Mouse (Mus musculus) G1E (cell line): Measurements from ENCODE around the gene Iqck. TPM values are rescaled to one million over a fixed set of nuclear protein-coding genes. Genes with fewer than 3 reads are reported as not detected.

Source experiments
- ATAC-seq: 2 replicates; pipeline ENCODE4 v1.8.0; 2016; ENCODE audit warnings: mild to moderate bottlenecking; ENCODE audit not compliant: insufficient number of reproducible peaks, poor library complexity, low FRiP score, severe bottlenecking; ENCODE audit errors: extremely low read depth
- DNase-seq: peaks from one replicate; pipeline ENCODE4 v3.0.0; 2012; ENCODE audit warnings: low spot score
- H3K27me3 ChIP-seq: 2 replicates; pipeline ENCODE4 v1.6.1; 2012; ENCODE audit warnings: mild to moderate bottlenecking, low read length, inconsistent platforms; ENCODE audit not compliant: insufficient read depth
- H3K36me3 ChIP-seq: replicated peaks from 2 replicates; pipeline ENCODE3; 2012; ENCODE audit warnings: mild to moderate bottlenecking, inconsistent platforms
- H3K4me1 ChIP-seq: 2 replicates; pipeline ENCODE4 v1.6.1; 2012; ENCODE audit warnings: low read depth, low read length, inconsistent platforms, mixed read lengths; ENCODE audit not compliant: insufficient read depth
- H3K4me3 ChIP-seq: 2 replicates; pipeline ENCODE4 v1.5.1; 2012; ENCODE audit warnings: low read depth, mild to moderate bottlenecking, inconsistent platforms, low read length, moderate library complexity, mixed read lengths
- H3K9me3 ChIP-seq: replicated peaks from 2 replicates; pipeline ENCODE4 v1.6.1; 2012; ENCODE audit warnings: inconsistent platforms
- CTCF ChIP-seq: IDR thresholded peaks from 2 replicates; pipeline ENCODE4 v1.5.1; 2012; ENCODE audit warnings: low read depth, low read length, inconsistent platforms, mixed read lengths
- GATA1 ChIP-seq: IDR thresholded peaks from 2 replicates; pipeline ENCODE4 v1.6.1; 2012; ENCODE audit warnings: borderline replicate concordance, low read length, inconsistent platforms, mixed read lengths
- GATA2 ChIP-seq: IDR thresholded peaks from 2 replicates; pipeline ENCODE4 v1.6.1; 2012; ENCODE audit warnings: low read depth, low read length, inconsistent platforms, borderline replicate concordance
- POLR2AphosphoS5 ChIP-seq: IDR thresholded peaks from 2 replicates; pipeline ENCODE4 v1.6.1; 2012; ENCODE audit warnings: low read depth, low read length, inconsistent platforms; ENCODE audit not compliant: insufficient replicate concordance
- TAL1 ChIP-seq: conservative IDR thresholded peaks from 2 replicates; pipeline ENCODE4 v1.6.1; 2012; ENCODE audit warnings: low read depth, low read length, inconsistent platforms, mixed read lengths
- polyA plus RNA-seq: library from polyadenylated mRNA; stranded (reverse); fragments of >175 nt; gene quantifications from 2 replicates; pipeline ENCODE4 v1.2.3, GENCODE M21; 2012
- total RNA-seq, 2 experiments: library from RNA; stranded (forward) in 1 of 2; stranded (reverse) in 1 of 2; fragments of 200-1000 nt in 1 of 2; fragments of >200 nt in 1 of 2; fragmentation: Nextera tagmentation in 1 of 2; gene quantifications; 2 replicates each; pipeline ENCODE4 v1.2.3; 2014 to 2017

The Iqck gene
- total and polyA plus RNA-seq, 3 experiments: 0.16 to 1.3 TPM; not detected in 1

DNA sequence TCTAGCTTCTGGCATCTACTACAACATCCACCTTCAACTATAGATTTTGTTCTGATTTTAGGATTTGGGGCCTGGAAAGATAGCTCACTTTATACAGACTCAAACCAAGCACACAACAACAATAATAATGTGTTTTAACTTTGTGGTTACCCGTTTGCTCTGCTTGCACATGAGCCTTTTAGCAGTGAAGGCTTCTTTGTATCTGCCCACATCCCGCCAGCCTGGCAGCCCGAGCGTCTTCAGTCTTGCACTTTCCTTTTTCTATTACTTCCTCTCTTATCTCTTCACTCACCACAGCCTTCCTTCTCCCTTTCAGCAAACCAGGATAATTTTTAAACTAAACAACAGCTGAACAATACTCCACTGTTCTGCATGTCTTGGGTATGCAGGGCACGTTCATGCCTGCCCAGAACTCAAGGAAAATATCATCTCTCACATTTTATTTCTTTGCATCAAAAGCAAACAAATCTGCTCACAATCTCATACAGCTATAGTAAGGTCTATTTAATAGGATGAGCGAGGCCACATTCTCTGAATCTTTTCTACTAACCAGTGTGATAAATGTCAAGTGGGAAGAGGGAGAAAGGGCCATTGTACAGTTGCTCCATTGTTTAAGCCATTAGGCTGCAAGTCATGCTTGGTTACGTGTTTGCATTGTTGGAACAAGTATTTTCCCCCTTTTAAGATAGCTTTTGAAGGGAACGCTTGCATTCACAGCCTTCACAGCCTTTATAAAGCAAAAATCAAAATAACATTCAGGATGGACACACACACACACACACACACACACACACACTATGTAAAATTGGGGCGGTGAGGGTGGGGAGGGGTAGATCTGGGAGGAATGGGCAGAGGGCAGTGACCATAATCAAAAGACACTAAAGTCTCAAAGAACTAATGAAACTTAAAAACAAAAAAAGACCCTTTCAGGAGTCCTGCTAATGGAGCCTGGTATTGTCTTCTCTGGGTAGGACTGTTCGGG lies 40.2 kb downstream of the Iqck start:
- H3K27me3 ChIP-seq: 0 out of 2 replicates have a peak, but pooled peaks cover 3% of the 10 kb centered on the region
- no peaks in the 10 kb centered on the region for H3K9me3 ChIP-seq
- DNase-seq (no peak), ATAC-seq (no peak)
- H3K4me1 ChIP-seq: no peaks in the 10 kb centered on the region
- no peak overlapping the region for H3K4me3 ChIP-seq
- H3K36me3 ChIP-seq: no peaks in the 10 kb centered on the region
- TF ChIP-seq POLR2AphosphoS5: no peak
- no peak for TF ChIP-seq TAL1
- TF ChIP-seq GATA2: no peak
- TF ChIP-seq CTCF: no peak
- TF ChIP-seq GATA1: no peak

DNA sequence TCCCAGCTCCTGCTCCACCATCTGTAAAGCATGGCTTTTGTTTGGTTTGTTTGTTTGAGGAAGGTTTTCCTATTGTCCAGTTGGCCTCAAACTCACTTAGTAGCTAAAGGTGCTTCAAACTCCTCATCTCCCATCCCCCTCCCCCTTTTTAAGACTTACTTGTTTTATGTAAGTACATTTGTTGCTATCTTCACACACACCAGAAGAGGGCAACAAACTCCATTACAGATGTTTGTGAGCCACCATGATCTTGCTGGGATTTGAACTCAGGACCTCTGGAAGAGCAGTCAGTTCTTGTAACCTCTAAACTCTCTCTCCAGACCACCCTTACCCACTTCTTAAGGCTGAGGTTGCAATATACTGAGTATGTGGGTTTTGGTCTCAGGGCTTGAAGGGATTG lies 42.5 kb downstream of the Iqck start:
- Histone ChIP-seq H3K4me1 (no peaks in the 10 kb centered on the region), H3K27me3 (0 out of 2 replicates have a peak, but pooled peaks cover 1% of the 10 kb centered on the region), H3K9me3 (no peaks in the 10 kb centered on the region), H3K36me3 (no peaks in the 10 kb centered on the region), H3K4me3 (no peak overlapping the region)
- DNase-seq (no peak), ATAC-seq (no peak)
- no peak for TF ChIP-seq POLR2AphosphoS5
- TF ChIP-seq GATA2: no peak
- no peak for TF ChIP-seq CTCF

DNA sequence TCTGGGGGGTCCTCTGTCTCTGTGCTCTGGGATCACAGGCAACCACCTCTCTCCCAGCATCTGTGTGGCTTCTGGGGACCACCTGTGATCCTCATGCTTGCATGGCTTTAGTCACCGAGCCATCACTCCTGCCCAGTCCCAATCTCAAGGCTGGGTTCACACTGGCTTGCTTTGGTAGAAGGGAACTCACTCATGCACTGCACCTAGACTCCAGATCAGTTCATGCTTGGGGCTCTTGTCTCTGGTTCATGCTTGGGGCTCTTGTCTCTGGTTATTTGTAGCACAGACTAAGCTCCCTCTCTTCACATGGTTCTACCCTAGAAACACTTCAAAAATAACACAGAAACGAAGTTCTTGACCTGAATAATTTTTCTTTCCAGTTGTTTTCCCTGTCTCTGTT lies 44.5 kb downstream of the Iqck start:
- H3K4me3 ChIP-seq: no peak overlapping the region
- TF ChIP-seq GATA2 (no peak), GATA1 (no peak), TAL1 (no peak), CTCF (no peak)
- DNase-seq (no peak), ATAC-seq (no peak)
- H3K27me3 ChIP-seq: no peaks in the 10 kb centered on the region
- no peaks in the 10 kb centered on the region for H3K9me3 ChIP-seq
- H3K36me3 ChIP-seq: no peaks in the 10 kb centered on the region
- no peaks in the 10 kb centered on the region for H3K4me1 ChIP-seq

DNA sequence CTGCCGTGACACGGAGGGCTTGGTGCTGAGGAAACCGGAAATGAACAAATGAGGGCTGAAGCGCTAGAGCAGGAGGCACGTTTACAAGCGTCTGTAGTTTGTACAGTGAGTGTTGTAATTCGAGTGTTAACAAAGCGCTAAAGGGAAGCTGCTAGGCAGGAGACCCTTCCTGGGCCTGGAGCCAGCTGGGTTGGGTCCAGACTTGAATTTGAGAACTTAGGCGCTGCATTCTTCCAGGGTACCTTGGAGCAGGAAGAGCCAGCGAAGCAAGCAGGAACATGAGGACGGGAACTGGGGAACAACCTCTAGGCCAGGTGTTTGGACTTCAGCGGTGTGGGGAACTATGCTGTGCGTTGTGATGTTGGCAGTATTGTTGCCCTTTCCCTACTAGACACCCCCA lies 47.4 kb downstream of the Iqck start:
- TF ChIP-seq GATA1 (no peak), TAL1 (no peak), CTCF (no peak), POLR2AphosphoS5 (no peak), GATA2 (no peak)
- DNase-seq (no peak), ATAC-seq (no peak)

DNA sequence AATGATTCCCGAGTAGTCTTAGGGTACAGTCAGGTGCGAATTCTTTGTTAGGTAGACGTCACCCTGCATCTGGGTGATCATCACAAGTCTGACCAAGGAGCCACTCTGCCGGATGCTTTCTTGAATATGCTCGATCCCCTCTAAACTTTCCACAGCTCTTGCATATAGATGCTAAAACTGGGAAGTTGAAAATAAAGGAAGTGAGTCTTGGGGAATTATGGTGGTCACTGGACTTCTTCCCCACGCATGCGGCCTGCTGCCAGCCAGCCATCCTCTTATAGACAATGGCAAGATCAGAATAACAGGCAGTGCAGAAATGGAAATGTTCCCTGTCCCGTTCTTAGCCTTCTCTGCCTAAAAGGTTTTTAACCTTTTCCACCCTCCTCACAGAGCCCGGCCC lies 48.3 kb downstream of the Iqck start:
- no peaks in the 10 kb centered on the region for H3K9me3 ChIP-seq
- TF ChIP-seq CTCF (no peak), POLR2AphosphoS5 (no peak), GATA1 (no peak)
- ATAC-seq: no peak
- H3K36me3 ChIP-seq: no peaks in the 10 kb centered on the region
- no peaks in the 10 kb centered on the region for H3K27me3 ChIP-seq
- DNase-seq: no peak
- H3K4me3 ChIP-seq: no peak overlapping the region
- H3K4me1 ChIP-seq: no peaks in the 10 kb centered on the region

More for the DNA sequence above, 47.4 kb downstream of the Iqck start:
- Histone ChIP-seq H3K36me3 (no peaks in the 10 kb centered on the region), H3K27me3 (no peaks in the 10 kb centered on the region), H3K4me1 (no peaks in the 10 kb centered on the region), H3K9me3 (no peaks in the 10 kb centered on the region), H3K4me3 (no peak overlapping the region)

DNA sequence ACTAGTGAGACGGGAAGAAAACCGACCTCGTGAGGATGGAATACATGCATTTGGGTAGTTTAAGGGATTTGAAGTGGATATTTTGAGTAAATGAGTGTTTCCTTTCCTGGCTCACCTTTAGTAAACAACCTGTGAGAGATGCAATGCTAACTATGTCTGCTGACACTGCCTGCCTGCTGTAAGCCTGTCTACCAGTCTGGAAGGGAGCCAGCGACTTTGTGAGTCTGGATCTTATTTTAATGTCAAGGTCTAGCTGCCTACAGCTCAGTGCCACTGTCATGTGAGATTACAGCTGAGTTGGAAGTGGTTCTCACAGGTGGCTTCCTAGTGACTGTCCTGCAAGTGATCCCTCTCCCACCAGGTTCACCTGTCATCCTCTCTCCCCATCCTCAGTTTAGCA lies 49.0 kb downstream of the Iqck start:
- no peak for DNase-seq
- no peak for ATAC-seq
- Histone ChIP-seq H3K36me3 (no peaks in the 10 kb centered on the region), H3K27me3 (no peaks in the 10 kb centered on the region), H3K4me1 (no peaks in the 10 kb centered on the region), H3K4me3 (no peak overlapping the region), H3K9me3 (no peaks in the 10 kb centered on the region)
- TF ChIP-seq GATA1 (no peak), POLR2AphosphoS5 (no peak), TAL1 (no peak), GATA2 (no peak), CTCF (no peak)
